Mouse (Mus musculus) neural tube, embryonic 15.5 days (tissue): Measurements from ENCODE around the gene Nlrc4. TPM values are rescaled to one million over a fixed set of nuclear protein-coding genes. Genes with fewer than 3 reads are reported as not detected.
A peak's percentile ranks its signal among the peaks of the same experiment; 100 is the strongest.
"Not testable (repeated sequence)": the region's sequence is repeated elsewhere in the genome, so short reads cannot be mapped to it uniquely, and the experiment has no call there.

ENCODE experiments used
- ATAC-seq: fragments of 200-750 bp; cut with Nextera tagmentation; 2 replicates; pipeline ENCODE4 v1.8.0; 2017; ENCODE audit warnings: mild to moderate bottlenecking, moderate TSS enrichment, moderate library complexity; ENCODE audit not compliant: low FRiP score
- H3K27ac ChIP-seq: fragments of 300-500 bp; sonication (generic); replicated peaks from 2 replicates; pipeline ENCODE4 v1.5.1; 2015; ENCODE audit warnings: mild to moderate bottlenecking, inconsistent platforms
- H3K27me3 ChIP-seq: fragments of 300-500 bp; sonication (generic); replicated peaks from 2 replicates; pipeline ENCODE4 v1.6.1; 2015; ENCODE audit warnings: inconsistent platforms
- H3K36me3 ChIP-seq: fragments of 300-500 bp; sonication (generic); 2 replicates; pipeline ENCODE4 v1.6.1; 2015; ENCODE audit warnings: inconsistent platforms
- H3K4me1 ChIP-seq: fragments of 300-500 bp; sonication (generic); 2 replicates; pipeline ENCODE4 v1.6.1; 2015; ENCODE audit warnings: inconsistent platforms
- H3K4me2 ChIP-seq: fragments of 300-500 bp; sonication (generic); 2 replicates; pipeline ENCODE4 v1.6.1; 2015; ENCODE audit warnings: inconsistent platforms, mild to moderate bottlenecking, moderate library complexity
- H3K4me3 ChIP-seq: fragments of 300-500 bp; sonication (generic); replicated peaks from 2 replicates; pipeline ENCODE4 v1.5.1; 2015; ENCODE audit warnings: mild to moderate bottlenecking, inconsistent platforms
- H3K9ac ChIP-seq: fragments of 300-500 bp; sonication (generic); replicated peaks from 2 replicates; pipeline ENCODE4 v1.6.1; 2015; ENCODE audit warnings: mild to moderate bottlenecking, inconsistent platforms
- H3K9me3 ChIP-seq: fragments of 300-500 bp; sonication (generic); replicated peaks from 2 replicates; pipeline ENCODE4 v1.6.1; 2016; ENCODE audit warnings: inconsistent platforms
- WGBS: fragments of 180-500 bp; shearing (Covaris S2); methylation state at CpG from one replicate; pipeline ENCODE4 v1.1.7; 2015; ENCODE audit warnings: mixed read lengths; 5-methylcytosine and 5-hydroxymethylcytosine counted together
- polyA plus RNA-seq: library from polyadenylated mRNA; unstranded; fragments of >200 nt; fragmentation: Nextera tagmentation; extraction: Ambion mirVana; gene quantifications from 2 replicates; pipeline ENCODE4 v1.2.1, GENCODE M21; 2015

Gene Nlrc4
- 0.37 and 0.78 TPM in 2 replicates for polyA plus RNA-seq

- Histone ChIP-seq H3K9me3 (no peaks in the 10 kb centered on the region), H3K4me1 (no peaks in the 10 kb centered on the region), H3K4me3 (no peak within 1 kb of the TSS), H3K36me3 (no peaks in the 10 kb centered on the region), H3K27ac (no peak within 1 kb of the TSS), H3K9ac (no peak within 1 kb of the TSS), H3K4me2 (no peak within 1 kb of the TSS), H3K27me3 (no peaks in the 10 kb centered on the region)
- no peak for ATAC-seq
- 54% methylated on average over 8 of the region's 8 CpGs for WGBS
Measured at GRCm38 (mm10) chr17:74458711-74459408, at the start of gene Nlrc4. Gene Nlrc4 (minus strand): TSS chr17:74459142.

- no peaks in the 10 kb centered on the region for H3K27me3 ChIP-seq
- no peaks in the 10 kb centered on the region for H3K36me3 ChIP-seq
- WGBS = 91% methylated on average over 3 of the region's 3 CpGs
- no peaks in the 10 kb centered on the region for H3K9me3 ChIP-seq
- no peak overlapping the region for H3K27ac ChIP-seq
- no peak overlapping the region for H3K9ac ChIP-seq
- H3K4me2 ChIP-seq = no peak overlapping the region
- H3K4me3 ChIP-seq = no peak overlapping the region
- H3K4me1 ChIP-seq = no peaks in the 10 kb centered on the region
- ATAC-seq = no peak
Measured at GRCm38 (mm10) chr17:74508600-74508999, 49.7 kb upstream of the Nlrc4 start.

- ATAC-seq = no peak
- Histone ChIP-seq H3K4me3 (no peak overlapping the region), H3K9me3 (no peaks in the 10 kb centered on the region), H3K36me3 (no peaks in the 10 kb centered on the region), H3K4me1 (no peaks in the 10 kb centered on the region), H3K27me3 (no peaks in the 10 kb centered on the region), H3K4me2 (no peak overlapping the region), H3K27ac (no peak overlapping the region), H3K9ac (no peak overlapping the region)
- 85% methylated on average over 2 of the region's 2 CpGs for WGBS
Measured at GRCm38 (mm10) chr17:74507934-74508333, 49.0 kb upstream of the Nlrc4 start.

- Histone ChIP-seq H3K36me3 (peaks cover 33% of the 10 kb centered on the region), H3K4me3 (no peak overlapping the region), H3K27me3 (no peaks in the 10 kb centered on the region), H3K4me1 (no peaks in the 10 kb centered on the region), H3K9ac (no peak overlapping the region), H3K4me2 (no peak overlapping the region), H3K27ac (no peak overlapping the region), H3K9me3 (no peaks in the 10 kb centered on the region)
- no peak for ATAC-seq
Measured at GRCm38 (mm10) chr17:74501085-74501484, 42.1 kb upstream of the Nlrc4 start.

GRCm38 (mm10) chr17:74500204-74500603, 41.3 kb upstream of the Nlrc4 start:
- no peak overlapping the region for H3K27ac ChIP-seq
- H3K27me3 ChIP-seq = no peaks in the 10 kb centered on the region
- 96% methylated on average over 4 of the region's 4 CpGs for WGBS
- ATAC-seq = no peak
- peaks cover 39% of the 10 kb centered on the region for H3K36me3 ChIP-seq
- no peak overlapping the region for H3K4me2 ChIP-seq
- H3K9me3 ChIP-seq = no peaks in the 10 kb centered on the region
- no peak overlapping the region for H3K4me3 ChIP-seq
- no peaks in the 10 kb centered on the region for H3K4me1 ChIP-seq
- H3K9ac ChIP-seq = no peak overlapping the region

- H3K9ac ChIP-seq = no peak overlapping the region
- H3K36me3 ChIP-seq = peaks cover 30% of the 10 kb centered on the region
- no peak overlapping the region for H3K27ac ChIP-seq
- WGBS = 92% methylated on average over 3 of the region's 3 CpGs
- no peak overlapping the region for H3K4me3 ChIP-seq
- H3K27me3 ChIP-seq = no peaks in the 10 kb centered on the region
- no peak overlapping the region for H3K4me2 ChIP-seq
- ATAC-seq = no peak
- H3K4me1 ChIP-seq = peaks cover 8% of the 10 kb centered on the region
- no peaks in the 10 kb centered on the region for H3K9me3 ChIP-seq
Measured at GRCm38 (mm10) chr17:74491565-74491964, 32.6 kb upstream of the Nlrc4 start.

GRCm38 (mm10) chr17:74489901-74490220, 30.9 kb upstream of the Nlrc4 start:
- ATAC-seq = no peak

GRCm38 (mm10) chr17:74489024-74489900, 30.3 kb upstream of the Nlrc4 start, which contains the start of gene Yipf4:
Gene Yipf4 (plus strand): TSS chr17:74489493.
- peaks cover 8% of the 10 kb centered on the region for H3K4me1 ChIP-seq
- ATAC-seq = peak; percentile 100
- peak within 1 kb of the TSS; percentile 100 for H3K4me3 ChIP-seq
- H3K9ac ChIP-seq = peak within 1 kb of the TSS; percentile 97
- 4% methylated on average over 56 of the region's 58 CpGs for WGBS
- H3K36me3 ChIP-seq = peaks cover 15% of the 10 kb centered on the region
- H3K27me3 ChIP-seq = 0 out of 2 replicates have a peak, but pooled peaks cover 3% of the 10 kb centered on the region
- H3K27ac ChIP-seq = peak within 1 kb of the TSS; percentile 86
- no peaks in the 10 kb centered on the region for H3K9me3 ChIP-seq
- peak within 1 kb of the TSS; percentile 67 for H3K4me2 ChIP-seq

More at GRCm38 (mm10) chr17:74489901-74490220, 30.9 kb upstream of the Nlrc4 start:
- 0% methylated on average over 12 of the region's 12 CpGs for WGBS
- Histone ChIP-seq H3K4me1 (peaks cover 8% of the 10 kb centered on the region), H3K4me2 (peak overlapping the region; percentile 67), H3K27ac (peak overlapping the region; percentile 86), H3K9ac (peak overlapping the region; percentile 97), H3K4me3 (peak overlapping the region; percentile 100), H3K27me3 (0 out of 2 replicates have a peak, but pooled peaks cover 2% of the 10 kb centered on the region), H3K9me3 (no peaks in the 10 kb centered on the region), H3K36me3 (peaks cover 21% of the 10 kb centered on the region)

GRCm38 (mm10) chr17:74480361-74481069, 21.6 kb upstream of the Nlrc4 start:
- Histone ChIP-seq H3K4me1 (no peaks in the 10 kb centered on the region), H3K36me3 (no peaks in the 10 kb centered on the region), H3K4me2 (no peak overlapping the region), H3K9me3 (no peaks in the 10 kb centered on the region), H3K4me3 (no peak overlapping the region), H3K27me3 (0 out of 2 replicates have a peak, but pooled peaks cover 3% of the 10 kb centered on the region), H3K27ac (no peak overlapping the region), H3K9ac (no peak overlapping the region)
- 90% methylated on average over 14 of the region's 14 CpGs for WGBS
- ATAC-seq = no peak

- WGBS = 83% methylated on average over 6 of the region's 6 CpGs
- not testable (repeated sequence) for H3K27ac ChIP-seq, H3K36me3 ChIP-seq, H3K4me3 ChIP-seq, H3K9me3 ChIP-seq, H3K9ac ChIP-seq, H3K4me1 ChIP-seq, H3K4me2 ChIP-seq, ATAC-seq, H3K27me3 ChIP-seq
Measured at GRCm38 (mm10) chr17:74470133-74470532, 11.2 kb upstream of the Nlrc4 start.

- not testable (repeated sequence) for H3K9me3 ChIP-seq, ATAC-seq, H3K27ac ChIP-seq, H3K4me2 ChIP-seq, H3K4me3 ChIP-seq, H3K4me1 ChIP-seq, H3K36me3 ChIP-seq, H3K9ac ChIP-seq, H3K27me3 ChIP-seq
- 87% methylated on average over 2 of the region's 2 CpGs for WGBS
Measured at GRCm38 (mm10) chr17:74467981-74468380, 9.0 kb upstream of the Nlrc4 start.
